ENCODE assay signal across 14 mouse cellular contexts in genomic region chr10:21952520-21952919, GRCm38 (mm10).
DNase-seq lines count a peak whose midpoint lies in the region; ATAC-seq and TF ChIP-seq lines count a peak whose summit lies in the region.
"Had no signal": no experiment of that assay in that cellular context is flagged by ENCODE, and none has a peak within 500 bp of the region (broad histone marks: within the 10 kb centered on the region; RNA-seq: fewer than 3 reads in every experiment).

No protein-coding gene starts in this region.

- no peak for DNase-seq in limb, embryonic 10.5 days (ENCODE audit: low spot score)
- peak; percentile 79 for DNase-seq in gastrocnemius, adult 2 months
- peak; percentile 25 for DNase-seq in heart, postnatal 0 days (ENCODE audit: low spot score)
- peak; percentile 26 for DNase-seq in testis, postnatal 14 days (ENCODE audit: low spot score)
- DNase-seq: cerebellum, adult 11 months; kidney, postnatal 14 days; liver, embryonic 13.5 days; thymus, postnatal 14 days had no signal

- no peak overlapping the region for H3K4me2 ChIP-seq in limb, embryonic 13.5 days (replicated peaks)
- no peak overlapping the region for H3K4me2 ChIP-seq in heart, postnatal 0 days (ENCODE audit: low read depth, low read length)
- no peak overlapping the region for H3K4me2 ChIP-seq in intestine, embryonic 16.5 days (ENCODE audit: low read depth, low read length)
- H3K4me2 ChIP-seq: forebrain, embryonic 12.5 days; intestine, embryonic 15.5 days; liver, embryonic 13.5 days; neural tube, embryonic 13.5 days had no signal

- no peak overlapping the region; the same call in 1 of the 2 replicates for H3K27ac ChIP-seq in limb, embryonic 13.5 days
- no peak overlapping the region for H3K27ac ChIP-seq in limb, embryonic 10.5 days
- peak overlapping the region; percentile 65 for H3K27ac ChIP-seq in gastrocnemius, adult 2 months
- no peak overlapping the region for H3K27ac ChIP-seq in heart, postnatal 0 days (ENCODE audit: low read depth)
- H3K27ac ChIP-seq in intestine, embryonic 16.5 days (ENCODE audit: low read length) = no peak overlapping the region
- H3K27ac ChIP-seq: forebrain, embryonic 12.5 days; intestine, embryonic 15.5 days; liver, embryonic 13.5 days; neural tube, embryonic 13.5 days had no signal

- TF ChIP-seq CTCF in gastrocnemius, adult 2 months (IDR thresholded peaks at IDR 0.05) = peak; percentile 23; the same call in 1 of the 2 replicates
- peak; percentile 6; the same call in 1 of the 2 replicates for TF ChIP-seq CTCF in heart, postnatal 0 days (IDR thresholded peaks at IDR 0.05; ENCODE audit: low read depth)

- intact Hi-C loops in gastrocnemius, adult 2 months (cut with DNase I) = loop anchor here (5.0 kb wide), 1 partner anchor 40 kb away; no protein-coding TSS in a partner anchor

- no peaks in the 10 kb centered on the region for H3K36me3 ChIP-seq in limb, embryonic 13.5 days
- H3K36me3 ChIP-seq in limb, embryonic 10.5 days = no peaks in the 10 kb centered on the region
- H3K36me3 ChIP-seq in heart, postnatal 0 days (replicated peaks; ENCODE audit: control insufficient read depth, insufficient read depth, low read length) = no peaks in the 10 kb centered on the region
- H3K36me3 ChIP-seq in intestine, embryonic 16.5 days (ENCODE audit: control insufficient read depth, insufficient read depth, low read length) = no peaks in the 10 kb centered on the region
- H3K36me3 ChIP-seq: forebrain, embryonic 12.5 days; intestine, embryonic 15.5 days; liver, embryonic 13.5 days had no signal

- no peak overlapping the region for H3K9ac ChIP-seq in limb, embryonic 13.5 days
- H3K9ac ChIP-seq in heart, postnatal 0 days (replicated peaks; ENCODE audit: low read depth, low read length) = no peak overlapping the region
- no peak overlapping the region for H3K9ac ChIP-seq in intestine, embryonic 16.5 days (ENCODE audit: low read depth, low read length)
- H3K9ac ChIP-seq: forebrain, embryonic 12.5 days; intestine, embryonic 15.5 days; liver, embryonic 13.5 days; neural tube, embryonic 13.5 days had no signal

- no peaks in the 10 kb centered on the region for H3K27me3 ChIP-seq in limb, embryonic 13.5 days
- H3K27me3 ChIP-seq in limb, embryonic 10.5 days (ENCODE audit: low read depth, poor library complexity, severe bottlenecking) = no peaks in the 10 kb centered on the region
- H3K27me3 ChIP-seq in heart, postnatal 0 days (ENCODE audit: control insufficient read depth, insufficient read depth, low read length) = no peaks in the 10 kb centered on the region
- no peaks in the 10 kb centered on the region for H3K27me3 ChIP-seq in intestine, embryonic 16.5 days (replicated peaks; ENCODE audit: control insufficient read depth, insufficient read depth, low read length)
- H3K27me3 ChIP-seq: forebrain, embryonic 12.5 days; intestine, embryonic 15.5 days; liver, embryonic 13.5 days; neural tube, embryonic 13.5 days had no signal

- no peak overlapping the region for H3K4me3 ChIP-seq in limb, embryonic 13.5 days
- no peak overlapping the region for H3K4me3 ChIP-seq in limb, embryonic 10.5 days
- no peak overlapping the region for H3K4me3 ChIP-seq in gastrocnemius, adult 2 months
- no peak overlapping the region for H3K4me3 ChIP-seq in heart, postnatal 0 days (ENCODE audit: low read depth, low read length)
- H3K4me3 ChIP-seq in intestine, embryonic 16.5 days (ENCODE audit: low read length) = no peak overlapping the region
- H3K4me3 ChIP-seq: forebrain, embryonic 12.5 days; intestine, embryonic 15.5 days; liver, embryonic 13.5 days; neural tube, embryonic 13.5 days had no signal

- ATAC-seq in limb, embryonic 13.5 days (ENCODE audit: low FRiP score, low read depth) = peak; percentile 28; the same call in 1 of the 2 replicates
- ATAC-seq in heart, postnatal 0 days (ENCODE audit: insufficient read depth, low read depth) = peak; percentile 72
- no peak for ATAC-seq in granulocyte monocyte progenitor cell, adult 5-6 weeks (replicated peaks; ENCODE audit: poor library complexity, severe bottlenecking)
- ATAC-seq in intestine, embryonic 16.5 days = no peak
- ATAC-seq: intestine, embryonic 15.5 days had no signal

- H3K4me1 ChIP-seq in limb, embryonic 13.5 days = peaks cover 20% of the 10 kb centered on the region
- peaks cover 14% of the 10 kb centered on the region for H3K4me1 ChIP-seq in limb, embryonic 10.5 days
- no peaks in the 10 kb centered on the region for H3K4me1 ChIP-seq in heart, postnatal 0 days (ENCODE audit: control insufficient read depth, insufficient read depth)
- no peaks in the 10 kb centered on the region for H3K4me1 ChIP-seq in intestine, embryonic 16.5 days (ENCODE audit: control insufficient read depth, insufficient read depth, low read length)
- H3K4me1 ChIP-seq: forebrain, embryonic 12.5 days; intestine, embryonic 15.5 days; liver, embryonic 13.5 days; neural tube, embryonic 13.5 days had no signal

- no peaks in the 10 kb centered on the region for H3K9me3 ChIP-seq in limb, embryonic 13.5 days
- no peaks in the 10 kb centered on the region for H3K9me3 ChIP-seq in limb, embryonic 10.5 days (replicated peaks)
- H3K9me3 ChIP-seq in heart, postnatal 0 days (replicated peaks; ENCODE audit: control insufficient read depth, low read length) = no peaks in the 10 kb centered on the region
- no peaks in the 10 kb centered on the region for H3K9me3 ChIP-seq in intestine, embryonic 16.5 days (ENCODE audit: control insufficient read depth, low read length)
- H3K9me3 ChIP-seq: forebrain, embryonic 12.5 days; intestine, embryonic 15.5 days; liver, embryonic 13.5 days; neural tube, embryonic 13.5 days had no signal

- peak; percentile 87 for TF ChIP-seq EP300 in heart, postnatal 0 days (IDR thresholded peaks at IDR 0.05; ENCODE audit: low read depth)

- WGBS in limb, embryonic 13.5 days = 67% methylated on average over 4 of the region's 4 CpGs
- 96% methylated on average over 4 of the region's 4 CpGs for WGBS in limb, embryonic 10.5 days
- 60% methylated on average over 4 of the region's 4 CpGs for WGBS in heart, postnatal 0 days
- 84% methylated on average over 4 of the region's 4 CpGs for WGBS in intestine, embryonic 16.5 days

Comparison
In these comparisons a context has a peak if more than half of its experiments do, and no peak if none do; other contexts are left out.
1. ATAC-seq: peak in limb, embryonic 13.5 days (single experiment) and heart, postnatal 0 days (single experiment); none in granulocyte monocyte progenitor cell, adult 5-6 weeks (single experiment) and intestine, embryonic 16.5 days (single experiment).